Mouse (Mus musculus) megakaryocyte, embryonic 14.5 days (primary cell): ENCODE results near the gene Lmod1.

Experiments used
- FLI1 ChIP-seq: IDR thresholded peaks from 2 replicates; pipeline ENCODE4 v1.6.1; 2012; ENCODE audit warnings: low read length, inconsistent platforms, mixed read lengths
- GATA1 ChIP-seq: IDR thresholded peaks from 3 replicates; pipeline ENCODE4 v1.6.1; 2012; ENCODE audit warnings: mixed read lengths, low read length, inconsistent platforms, borderline replicate concordance

DNA sequence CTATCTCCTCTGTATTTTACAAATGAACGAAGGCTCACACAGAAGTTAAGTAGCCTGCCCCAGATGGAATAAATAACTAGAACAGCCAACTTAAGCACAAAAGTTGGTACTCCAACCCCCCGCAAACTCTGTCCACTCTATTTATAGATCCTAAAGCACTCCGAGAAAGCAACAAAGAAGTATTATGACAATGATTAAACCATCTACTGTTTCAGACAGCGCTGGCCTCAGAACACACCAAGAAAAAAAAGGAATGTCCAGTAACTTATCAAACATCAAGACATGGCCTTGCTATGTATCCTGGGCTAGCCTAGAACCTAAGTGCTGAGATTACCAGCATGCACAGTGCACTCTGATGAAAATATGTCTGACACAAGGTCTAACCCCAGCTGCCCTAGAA lies 12.4 kb upstream of the Lmod1 start:
- no peak for TF ChIP-seq GATA1
- TF ChIP-seq FLI1: no peak
